Mouse (Mus musculus): ENCODE data around the gene Cbl.

- TF ChIP-seq CTCF (IDR thresholded peaks at IDR 0.05; ENCODE audit: borderline replicate concordance, extremely low read depth, insufficient read depth, insufficient read length) (peak; percentile 56; the same call in 1 of the 2 replicates), POLR2A (IDR thresholded peaks at IDR 0.05; ENCODE audit: borderline replicate concordance, extremely low read depth, insufficient read depth, insufficient read length, poor library complexity, severe bottlenecking) (no peak)
Observed at GRCm38 (mm10) chr9:44119011-44119410, 114.8 kb downstream of the Cbl start.
